Mouse (Mus musculus) kidney, adult 2 months (tissue): ENCODE measurements around the gene Slc39a2. TPM values are rescaled to one million over a fixed set of nuclear protein-coding genes. Genes with fewer than 3 reads are reported as not detected.

ENCODE experiments used
- DNase-seq: peaks from one replicate; pipeline ENCODE4 v3.0.0; 2021
- H3K27ac ChIP-seq: fragments of 200-500 bp; 2 replicates; pipeline ENCODE4 v1.5.1; 2012; ENCODE audit warnings: low read depth, low read length, control low read depth, inconsistent platforms; ENCODE audit not compliant: insufficient read depth
- H3K27me3 ChIP-seq: fragments of 200-500 bp; replicated peaks from 2 replicates; pipeline ENCODE4 v1.6.1; 2012; ENCODE audit warnings: mild to moderate bottlenecking, moderate library complexity, low read length, inconsistent platforms; ENCODE audit not compliant: control insufficient read depth, insufficient read depth
- H3K36me3 ChIP-seq: fragments of 200-500 bp; 2 replicates; pipeline ENCODE4 v1.6.1; 2012; ENCODE audit warnings: mild to moderate bottlenecking, moderate library complexity, low read length, inconsistent platforms; ENCODE audit not compliant: control insufficient read depth, insufficient read depth
- H3K4me1 ChIP-seq: fragments of 200-500 bp; 2 replicates; pipeline ENCODE4 v1.6.1; 2011; ENCODE audit warnings: low read length; ENCODE audit not compliant: control insufficient read depth, insufficient read depth
- H3K4me3 ChIP-seq: fragments of 200-500 bp; 2 replicates; pipeline ENCODE4 v1.5.1; 2011; ENCODE audit warnings: mild to moderate bottlenecking, low read depth, low read length, control low read depth; ENCODE audit not compliant: insufficient read depth
- CTCF ChIP-seq: fragments of 200-500 bp; conservative IDR thresholded peaks from 2 replicates; pipeline ENCODE4 v1.5.1; 2011; ENCODE audit warnings: low read depth, mild to moderate bottlenecking, control low read depth, low read length, moderate library complexity, mixed read lengths; ENCODE audit not compliant: insufficient read depth, insufficient read length
- POLR2A ChIP-seq: fragments of 200-500 bp; IDR thresholded peaks from one replicate; pipeline ENCODE4 v1.6.1; 2011; ENCODE audit warnings: low read depth, low read length, control low read depth
- WGBS: fragments of 180-500 bp; shearing (Covaris S2); methylation state at CpG from one replicate; pipeline ENCODE4 v1.1.7; 2018; 5-methylcytosine and 5-hydroxymethylcytosine counted together
- polyA plus RNA-seq: library from polyadenylated mRNA; depleted of rRNA; stranded (reverse); fragments of >200 nt; gene quantifications from 2 replicates; pipeline ENCODE4 v1.2.3, GENCODE M21; 2012

Slc39a2 gene
- polyA plus RNA-seq, 1 experiment = 0.52 TPM

- TF ChIP-seq CTCF (no peak), POLR2A (no peak)
- DNase-seq = no peak
- peaks cover 2% of the 10 kb centered on the region; the same call in 1 of the 2 replicates for H3K36me3 ChIP-seq
- WGBS = 55% methylated on average over 10 of the region's 10 CpGs
- no peaks in the 10 kb centered on the region for H3K4me1 ChIP-seq
- no peaks in the 10 kb centered on the region for H3K27me3 ChIP-seq
- H3K4me3 ChIP-seq = no peak overlapping the region
- no peak overlapping the region for H3K27ac ChIP-seq
Measured at GRCm38 (mm10) chr14:51893094-51893794, 555 bp downstream of the Slc39a2 start.

GRCm38 (mm10) chr14:51893809-51894208 lies 1.1 kb downstream of the Slc39a2 start:
- H3K4me3 ChIP-seq = no peak overlapping the region
- no peaks in the 10 kb centered on the region for H3K27me3 ChIP-seq
- TF ChIP-seq POLR2A = no peak
- no peak for TF ChIP-seq CTCF
- H3K27ac ChIP-seq = no peak overlapping the region
- no peaks in the 10 kb centered on the region for H3K4me1 ChIP-seq
- no peak for DNase-seq
- WGBS = 75% methylated on average over 3 of the region's 3 CpGs
- peaks cover 2% of the 10 kb centered on the region; the same call in 1 of the 2 replicates for H3K36me3 ChIP-seq

- Histone ChIP-seq H3K27ac (no peak overlapping the region), H3K4me3 (no peak overlapping the region), H3K27me3 (no peaks in the 10 kb centered on the region), H3K4me1 (no peaks in the 10 kb centered on the region), H3K36me3 (peaks cover 2% of the 10 kb centered on the region; the same call in 1 of the 2 replicates)
- WGBS = 87% methylated on average over 14 of the region's 14 CpGs
- no peak for DNase-seq
- TF ChIP-seq CTCF = no peak
- TF ChIP-seq POLR2A = no peak
Measured at GRCm38 (mm10) chr14:51895071-51895470, 2.4 kb downstream of the Slc39a2 start.

- H3K36me3 ChIP-seq = no peaks in the 10 kb centered on the region; the same call in 1 of the 2 replicates
- no peaks in the 10 kb centered on the region for H3K4me1 ChIP-seq
- no peaks in the 10 kb centered on the region for H3K27me3 ChIP-seq
- DNase-seq = no peak
- 92% methylated on average over 6 of the region's 6 CpGs for WGBS
- H3K27ac ChIP-seq = no peak overlapping the region
- TF ChIP-seq POLR2A = no peak
- TF ChIP-seq CTCF = no peak
- H3K4me3 ChIP-seq = no peak overlapping the region
Measured at GRCm38 (mm10) chr14:51896019-51896418, 3.3 kb downstream of the Slc39a2 start.

- Histone ChIP-seq H3K4me1 (no peaks in the 10 kb centered on the region), H3K27ac (no peak overlapping the region), H3K27me3 (no peaks in the 10 kb centered on the region), H3K36me3 (no peaks in the 10 kb centered on the region; the same call in 1 of the 2 replicates), H3K4me3 (no peak overlapping the region)
- no peak for DNase-seq
- 74% methylated on average over 8 of the region's 8 CpGs for WGBS
- TF ChIP-seq POLR2A (no peak), CTCF (no peak)
Measured at GRCm38 (mm10) chr14:51896539-51897170, 4.0 kb downstream of the Slc39a2 start.

GRCm38 (mm10) chr14:51899351-51899750 lies 6.7 kb downstream of the Slc39a2 start:
- Histone ChIP-seq H3K36me3 (no peaks in the 10 kb centered on the region), H3K4me1 (no peaks in the 10 kb centered on the region), H3K27ac (no peak overlapping the region), H3K27me3 (no peaks in the 10 kb centered on the region), H3K4me3 (no peak overlapping the region)
- WGBS = 98% methylated on average over 1 of the region's 1 CpGs
- DNase-seq = no peak
- no peak for TF ChIP-seq CTCF
- no peak for TF ChIP-seq POLR2A
